18 mouse cellular contexts compared by ENCODE assay signal in the genomic region with DNA sequence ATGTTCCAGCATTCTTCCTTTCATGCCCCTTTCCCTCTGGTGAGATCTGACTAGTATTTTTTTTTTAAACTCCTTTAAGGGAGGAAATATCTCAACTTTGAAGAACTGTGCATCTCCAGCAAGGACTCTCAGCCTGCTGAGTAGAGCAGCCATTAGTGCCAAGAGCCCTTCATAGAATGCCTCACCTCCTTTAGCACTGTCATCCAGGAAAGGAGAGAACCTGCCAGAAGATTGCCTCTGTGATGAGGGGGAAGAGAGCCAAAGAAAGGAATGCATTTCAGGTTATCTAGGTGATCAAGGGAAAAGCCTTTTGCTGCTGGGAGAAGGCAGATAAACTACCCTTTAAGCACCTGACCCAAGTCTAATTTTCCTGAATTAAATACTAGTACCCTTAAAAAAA.
DNase-seq lines count a peak whose midpoint lies in the region; ATAC-seq lines count a peak whose summit lies in the region.
"Had no signal": no experiment of that assay in that cellular context is flagged by ENCODE, and none has a peak within 500 bp of the region (broad histone marks: within the 10 kb centered on the region; RNA-seq: fewer than 3 reads in every experiment).

No protein-coding gene starts in this region.

- no peak for DNase-seq in cerebellum, adult 8-10 months
- peak; percentile 31 to 64 for DNase-seq in cerebellum, postnatal 14 days
- DNase-seq in cerebellum, adult 11 months: no peak
- DNase-seq in brain, adult 2 months (ENCODE audit: low read depth, low spot score): peak; percentile 47
- no peak for DNase-seq in layer of hippocampus, adult 8-10 months (ENCODE audit: low spot score in 2 of 2)
- DNase-seq: adrenal gland, adult 8-10 months; adrenal gland, postnatal 14 days; adrenal gland, postnatal 36 days; B cell, adult 2 months; cerebellum, adult 11-12 months; cerebellum, adult 9-11 months; forebrain, postnatal 0 days had no signal

- peak; percentile 58; the same call in 1 of the 2 replicates for ATAC-seq in cerebellum, adult (ENCODE audit: insufficient number of reproducible peaks, low FRiP score, low TSS enrichment)
- ATAC-seq: activated CD4-positive, CD25-positive, alpha-beta regulatory T cell, adult 4 months; CD4-positive, CD25-positive, alpha-beta regulatory T cell, adult 4 months; forebrain, embryonic 13.5 days; forebrain, embryonic 15.5 days; forebrain, postnatal 0 days; Patski had no signal

Comparison
In these comparisons a context has a peak if more than half of its experiments do, and no peak if none do; other contexts are left out.
1. DNase-seq: peak in cerebellum, postnatal 14 days (2 of 2) and brain, adult 2 months (single experiment); none in cerebellum, adult 8-10 months (single experiment), cerebellum, adult 11 months (single experiment) and layer of hippocampus, adult 8-10 months (0 of 2).